Mouse (Mus musculus) heart, postnatal 14 days (tissue): ENCODE data around the gene Prodh2. TPM values are rescaled to one million over a fixed set of nuclear protein-coding genes. Genes with fewer than 3 reads are reported as not detected.

ENCODE experiments used
- DNase-seq, 2 experiments: peaks; one replicate each; pipeline ENCODE4 v3.0.0; 2021 to 2022
- intact Hi-C: fragments of 180-260 bp; cut with DNase I; formaldehyde crosslinking; loops from one replicate; pipeline ENCODE4 v1.15.1; 2025
- total RNA-seq, 2 experiments: library from RNA; stranded (reverse); gene quantifications; 2 replicates each; pipeline ENCODE4 v1.2.3; 2021

The Prodh2 gene
- total RNA-seq, 2 experiments from 2014 or later = not detected

- intact Hi-C loops = no loop called here
- no peak for DNase-seq
These were observed 40.7 kb downstream of the Prodh2 start for GRCm38 (mm10) chr7:30533941-30534632.

- intact Hi-C loops = no loop called here
These were observed 41.5 kb downstream of the Prodh2 start, which contains the start of gene Arhgap33 for GRCm38 (mm10) chr7:30534633-30535577. Gene Arhgap33, minus strand, starts transcription at chr7:30535060.

GRCm38 (mm10) chr7:30540572-30540971 lies 47.1 kb downstream of the Prodh2 start:
- intact Hi-C loops = no loop called here
- DNase-seq = no peak

More at GRCm38 (mm10) chr7:30534633-30535577, 41.5 kb downstream of the Prodh2 start, which contains the start of gene Arhgap33:
- peak; percentile 96 to 97 for DNase-seq

- intact Hi-C loops = no loop called here
- no peak for DNase-seq
These were observed 50.9 kb downstream of the Prodh2 start for GRCm38 (mm10) chr7:30544327-30544726.

GRCm38 (mm10) chr7:30549880-30550279 lies 56.5 kb downstream of the Prodh2 start:
- DNase-seq = no peak
- intact Hi-C loops = loop anchor here (5.0 kb wide), 1 partner anchor 58 kb away; the partner anchor contains the start of gene Prodh2

- no peak for DNase-seq
- intact Hi-C loops = loop anchor here (5.0 kb wide), 1 partner anchor 58 kb away; the partner anchor contains the start of gene Prodh2
These were observed 57.2 kb downstream of the Prodh2 start for GRCm38 (mm10) chr7:30550603-30551002.

- intact Hi-C loops = loop anchor here (5.0 kb wide), 1 partner anchor 59 kb away; the partner anchor contains the start of gene Prodh2
These were observed 58.2 kb downstream of the Prodh2 start for GRCm38 (mm10) chr7:30551445-30552101.

GRCm38 (mm10) chr7:30552102-30553020 lies 58.9 kb downstream of the Prodh2 start, which contains the start of the genes Hspb6 and Proser3:
Gene Hspb6, plus strand, starts transcription at chr7:30552178.
Gene Proser3, minus strand, starts transcription at chr7:30552299.
- intact Hi-C loops = loop anchor here (5.0 kb wide), 1 partner anchor 60 kb away; the partner anchor contains the start of gene Prodh2
- DNase-seq = peak; percentile 95 to 96

More at GRCm38 (mm10) chr7:30551445-30552101, 58.2 kb downstream of the Prodh2 start:
- no peak for DNase-seq

- intact Hi-C loops = loop anchor here (5.0 kb wide), 1 partner anchor 61 kb away; the partner anchor contains the start of gene Prodh2
- DNase-seq = peak; percentile 73 to 81
These were observed 59.7 kb downstream of the Prodh2 start for GRCm38 (mm10) chr7:30553021-30553589.

- no peak for DNase-seq
- intact Hi-C loops = loop anchor here (5.0 kb wide), 1 partner anchor 62 kb away; the partner anchor contains the start of gene Prodh2
These were observed 60.6 kb downstream of the Prodh2 start for GRCm38 (mm10) chr7:30553810-30554584.

- no peak for DNase-seq
- intact Hi-C loops = no loop called here
These were observed 63.6 kb downstream of the Prodh2 start for GRCm38 (mm10) chr7:30556894-30557536.

- intact Hi-C loops = no loop called here
- no peak for DNase-seq
These were observed 64.6 kb downstream of the Prodh2 start for GRCm38 (mm10) chr7:30557901-30558514.

GRCm38 (mm10) chr7:30558656-30559442 lies 65.4 kb downstream of the Prodh2 start:
- no peak for DNase-seq
- intact Hi-C loops = no loop called here

- intact Hi-C loops = no loop called here
- DNase-seq = peak; percentile 94
These were observed 66.1 kb downstream of the Prodh2 start, which contains the start of gene Lin37 for GRCm38 (mm10) chr7:30559443-30559954. Gene Lin37, minus strand, starts transcription at chr7:30559838.

- DNase-seq = no peak
- intact Hi-C loops = no loop called here
These were observed 66.9 kb downstream of the Prodh2 start for GRCm38 (mm10) chr7:30560296-30560695.
